Mouse (Mus musculus) effector memory CD4-positive, alpha-beta T cell, adult 7 months (primary cell): ENCODE data around the gene Cyp46a1. TPM values are rescaled to one million over a fixed set of nuclear protein-coding genes. Genes with fewer than 3 reads are reported as not detected.

Source experiments
- polyA plus RNA-seq: library from polyadenylated mRNA; unstranded; fragments of 100-300 nt; shearing (Covaris generic); gene quantifications from one replicate; pipeline ENCODE4 v1.2.1, GENCODE M21; 2017

Gene Cyp46a1
- not detected for polyA plus RNA-seq

DNA sequence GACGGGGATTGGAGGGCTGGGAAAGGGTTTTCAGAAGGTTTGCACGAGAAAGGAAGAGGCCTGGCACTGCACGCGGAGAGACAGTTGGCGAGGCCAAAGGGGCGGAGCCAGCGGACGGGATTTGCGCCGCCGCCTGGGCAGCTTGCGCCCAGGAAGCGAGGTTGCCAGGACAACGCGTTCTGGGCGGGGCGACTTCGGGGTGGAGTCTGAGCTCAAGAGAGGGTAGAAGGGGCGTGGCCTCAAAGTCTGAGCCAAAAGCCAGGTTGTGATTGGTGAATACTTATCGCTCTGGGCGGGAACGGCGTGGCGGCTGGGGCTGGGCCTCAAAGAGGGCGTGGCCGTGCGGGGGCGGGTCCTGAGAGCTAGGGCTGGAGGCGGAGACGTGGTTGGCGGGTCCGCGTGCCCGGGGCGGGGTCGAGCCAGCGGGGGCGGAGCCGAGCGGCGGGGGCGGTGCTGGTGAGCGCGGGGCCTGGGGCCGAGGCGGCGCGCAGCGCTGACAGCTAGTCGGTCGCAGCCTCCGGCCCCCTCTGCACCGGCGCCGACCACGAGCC, at the start of gene Cyp46a1:
Gene Cyp46a1 (plus strand): TSS at position 487 of the 551 bp plus-strand sequence.

DNA sequence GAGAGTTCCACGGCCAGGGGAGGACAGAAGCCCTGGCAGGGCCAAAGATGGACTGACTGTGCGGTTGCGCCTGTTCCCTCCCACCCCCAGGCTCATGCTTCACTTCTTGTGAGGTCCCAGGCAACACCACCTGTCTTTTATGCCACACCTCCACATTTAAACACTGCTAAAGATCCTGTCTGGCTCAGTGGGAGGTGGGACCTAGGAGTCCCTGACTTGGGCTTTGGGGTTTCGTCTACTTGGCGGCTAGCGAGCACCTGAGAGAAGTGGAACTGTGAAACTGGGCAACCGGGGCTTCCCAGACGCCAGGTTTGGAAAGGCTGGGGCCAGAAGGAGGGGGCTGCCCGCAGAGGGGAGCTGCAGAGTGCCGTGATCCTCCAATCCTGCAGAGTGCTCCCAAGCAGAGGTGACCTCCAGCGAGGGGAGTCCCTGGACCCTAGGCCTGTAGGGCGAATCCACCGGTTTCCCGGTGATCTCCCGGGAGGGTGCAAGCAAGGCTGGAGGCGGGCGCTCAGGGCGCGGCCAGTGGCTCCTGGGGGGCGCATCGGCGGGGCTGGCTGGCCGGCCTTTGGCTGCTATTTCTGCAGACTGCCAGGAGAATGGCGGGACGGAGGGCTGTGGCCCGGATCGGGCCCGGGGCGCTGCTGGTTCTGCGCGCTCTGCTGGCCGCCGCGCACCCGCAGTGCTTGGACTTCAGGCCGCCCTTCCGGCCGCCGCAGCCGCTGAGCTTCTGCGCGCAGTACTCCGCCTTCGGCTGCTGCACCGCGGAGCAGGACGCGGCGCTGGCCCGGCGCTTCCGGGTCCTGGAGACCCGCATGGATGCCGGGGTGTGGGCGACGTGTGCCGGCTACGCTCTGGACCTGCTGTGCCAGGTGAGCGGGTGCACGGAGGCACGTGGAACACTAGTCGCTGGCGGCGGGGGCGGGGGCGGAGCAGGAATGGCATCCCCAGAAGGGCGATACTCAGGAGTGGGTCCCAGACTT, 28.1 kb upstream of the Cyp46a1 start, which contains the start of gene Hhipl1:
Gene Hhipl1 (plus strand): TSS at position 459 of the 983 bp plus-strand sequence.

DNA sequence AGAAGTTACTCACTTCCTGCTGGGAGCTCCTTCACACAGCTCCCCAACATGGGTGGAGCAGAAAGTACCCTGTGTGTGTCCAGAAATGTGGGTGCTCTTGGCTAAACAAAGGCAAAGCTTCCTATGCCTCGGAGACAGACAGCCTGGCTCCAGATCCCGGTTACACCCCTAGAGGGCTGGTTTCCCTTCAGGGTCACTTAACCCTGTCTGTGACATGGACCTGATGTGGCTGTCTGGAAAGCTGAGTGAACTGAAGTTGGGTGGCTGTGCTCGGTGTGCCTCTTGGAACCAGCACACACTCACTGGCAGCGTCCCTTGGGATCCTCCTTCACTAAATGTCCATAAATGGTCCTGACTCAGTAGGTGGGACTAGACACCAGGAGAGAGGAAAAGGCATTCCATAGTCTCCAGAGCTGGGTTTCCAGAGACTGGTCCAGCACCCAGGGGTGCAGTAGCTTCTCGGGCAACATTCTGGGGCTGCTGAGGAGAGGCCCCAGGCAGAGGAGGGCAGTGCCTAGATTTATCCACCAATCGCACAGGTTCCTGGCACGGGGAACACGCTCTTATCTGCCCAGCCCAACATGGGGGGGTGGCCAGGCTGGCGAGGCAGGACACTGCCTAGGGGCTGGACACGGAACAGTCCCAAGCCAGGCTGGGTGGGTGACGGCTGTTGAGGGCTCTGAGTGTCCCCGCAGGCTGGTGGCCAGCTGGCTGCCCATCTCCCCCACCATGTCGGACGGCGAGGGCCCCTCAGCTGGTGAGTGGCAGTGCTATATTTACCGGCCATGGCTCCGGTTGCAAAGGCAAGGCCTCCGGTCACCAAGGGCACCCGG, 36.6 kb downstream of the Cyp46a1 start, which contains the start of gene Eml1:
Gene Eml1 (plus strand): TSS at position 362 of the 833 bp plus-strand sequence.

Other genes with a start within 250 kb of the Cyp46a1 start
- 99.7 TPM for gene Setd3, start 155.1 kb upstream of the Cyp46a1 start, polyA plus RNA-seq
- gene Ccnk, start 154.8 kb upstream of the Cyp46a1 start, polyA plus RNA-seq = 4.2 TPM
- 0.20 TPM for gene Ccdc85c, start 59.0 kb upstream of the Cyp46a1 start, polyA plus RNA-seq
- 0.17 TPM for gene Hhipl1, start 28.1 kb upstream of the Cyp46a1 start, polyA plus RNA-seq
- gene Eml1, start 36.6 kb downstream of the Cyp46a1 start, polyA plus RNA-seq = 0.20 TPM
- gene Evl, start 220.3 kb downstream of the Cyp46a1 start, polyA plus RNA-seq = 332 TPM